Mouse (Mus musculus): Measurements from ENCODE around the gene Fat2. TPM values are rescaled to one million over a fixed set of nuclear protein-coding genes. Genes with fewer than 3 reads are reported as not detected.

Fat2 gene
- total RNA-seq, 1 experiment from 2014 or later = 0.11 TPM

Other genes starting within 250 kb of the Fat2 start
- 104 and 106 TPM in 2 replicates for gene Gm2a, start 238.4 kb downstream of the Fat2 start, total RNA-seq (2021)
- gene Slc36a3, start 184.9 kb downstream of the Fat2 start, total RNA-seq (2021) = not detected in 2 replicates
- gene Slc36a2, start 151.5 kb downstream of the Fat2 start, total RNA-seq (2021) = 176 and 200 TPM in 2 replicates
- 19.3 and 23.0 TPM in 2 replicates for gene Slc36a1, start 132.2 kb downstream of the Fat2 start, total RNA-seq (2021)
- gene Sparc, start 86.6 kb upstream of the Fat2 start, total RNA-seq (2021) = 2,357 and 2,456 TPM in 2 replicates
- 255 and 290 TPM in 2 replicates for gene Atox1, start 124.7 kb upstream of the Fat2 start, total RNA-seq (2021)
- gene G3bp1, start 133.1 kb upstream of the Fat2 start, total RNA-seq (2021) = 61.8 and 61.9 TPM in 2 replicates